Mouse (Mus musculus) hematopoietic stem cell, adult 5-6 weeks (primary cell): Measurements from ENCODE around the gene Sec16a. TPM values are rescaled to one million over a fixed set of nuclear protein-coding genes. Genes with fewer than 3 reads are reported as not detected.

Source experiments
- ATAC-seq, 2 experiments: fragments of 125-278 bp in 1 of 2; replicated peaks in 1 of 2; 2 replicates each; pipeline ENCODE4 v1.8.0; 2016 to 2017; ENCODE audit warnings: inconsistent platforms in 2 of 2, mild to moderate bottlenecking in 2 of 2, moderate number of reproducible peaks in 2 of 2, low read depth in 1 of 2, moderate TSS enrichment in 1 of 2; ENCODE audit not compliant: low FRiP score in 2 of 2, poor library complexity in 2 of 2, severe bottlenecking in 2 of 2, insufficient read depth in 1 of 2, low TSS enrichment in 1 of 2
- total RNA-seq: library from RNA; stranded (forward); fragments of 172-1452, 232-1000 nt; gene quantifications from 2 replicates; pipeline ENCODE4 v1.2.3, GENCODE M21; 2017

The Sec16a gene
- total RNA-seq, 1 experiment from 2014 or later: 30.8 TPM

DNA sequence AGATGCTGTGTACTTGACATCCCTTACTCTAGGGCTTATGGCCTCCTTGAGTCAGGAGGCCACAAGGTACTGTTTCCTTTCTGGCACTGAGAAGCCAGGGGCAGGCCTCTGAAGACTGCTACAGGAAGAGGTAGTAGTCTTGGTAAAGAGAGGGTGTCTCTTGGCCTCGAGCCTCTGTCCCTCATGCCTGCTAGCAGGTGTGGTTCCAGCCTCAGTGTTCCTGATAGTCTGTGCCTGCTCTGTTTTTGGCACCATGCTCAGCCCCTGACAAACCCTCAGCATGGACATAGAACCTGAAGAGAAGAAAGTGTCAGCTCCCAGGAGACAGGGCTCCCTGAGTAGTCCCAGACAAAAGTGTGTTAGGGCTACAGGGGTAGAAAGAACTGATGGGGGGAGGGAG, 2.4 kb upstream of the Sec16a start:
- no peak for ATAC-seq

DNA sequence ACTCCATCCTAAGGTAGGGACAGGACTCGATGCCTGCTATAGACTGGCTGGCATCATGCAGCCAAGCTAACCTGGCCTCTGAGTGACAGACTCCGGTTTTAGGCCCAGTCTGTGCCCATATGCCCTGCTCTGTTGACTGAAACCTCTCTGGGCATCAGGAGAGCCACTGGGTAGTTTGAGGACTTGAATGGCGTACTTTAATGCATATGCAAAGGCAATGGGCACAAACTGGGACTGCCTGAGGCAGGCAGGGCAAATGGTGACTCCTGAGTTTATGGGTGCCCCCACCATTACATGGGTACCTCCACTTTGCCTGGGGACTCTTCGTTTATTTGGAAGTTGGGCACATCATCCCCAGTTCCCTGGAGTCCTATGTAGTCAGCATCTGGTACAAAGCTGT, 1.7 kb upstream of the Sec16a start:
- no peak for ATAC-seq

DNA sequence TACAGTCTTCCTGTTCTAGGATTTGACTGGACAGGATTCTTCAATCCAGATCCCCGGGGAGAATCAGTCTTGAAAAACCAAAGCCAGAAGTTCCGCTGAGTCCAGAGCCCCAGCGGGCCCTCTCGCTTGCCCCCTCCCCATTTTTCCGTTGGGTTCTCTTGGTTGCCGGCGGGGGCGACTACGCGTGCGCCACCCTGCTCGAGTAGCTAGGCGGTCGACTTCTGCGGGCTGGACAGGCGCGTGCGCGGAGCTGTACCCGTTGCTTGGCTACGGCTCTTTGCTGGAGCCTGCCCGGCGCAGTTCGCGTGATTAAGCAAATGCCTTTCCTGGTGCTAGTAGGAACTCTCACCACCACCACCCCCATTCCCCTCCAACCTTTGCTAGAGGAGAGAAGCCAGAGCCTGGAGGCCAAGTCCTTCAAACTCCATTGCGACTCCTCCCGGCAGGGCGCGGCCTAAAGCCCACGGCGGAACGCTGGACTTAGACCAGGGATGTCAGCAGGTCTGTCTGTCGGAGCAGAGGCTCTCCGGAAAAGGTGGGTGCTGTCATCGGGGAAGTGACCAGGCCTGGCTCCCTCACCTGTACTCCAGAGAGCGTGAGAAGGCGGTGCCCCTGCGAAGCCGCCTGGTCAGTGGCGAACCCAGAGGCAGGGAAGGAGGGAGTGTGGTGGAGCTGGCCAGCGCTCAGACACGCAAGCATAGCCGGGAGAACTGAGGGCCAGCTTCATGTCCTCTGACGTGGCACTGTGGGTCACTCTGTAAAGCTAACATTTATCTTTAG, 840 bp upstream of the Sec16a start:
- peak; percentile 75 to 77 for ATAC-seq

DNA sequence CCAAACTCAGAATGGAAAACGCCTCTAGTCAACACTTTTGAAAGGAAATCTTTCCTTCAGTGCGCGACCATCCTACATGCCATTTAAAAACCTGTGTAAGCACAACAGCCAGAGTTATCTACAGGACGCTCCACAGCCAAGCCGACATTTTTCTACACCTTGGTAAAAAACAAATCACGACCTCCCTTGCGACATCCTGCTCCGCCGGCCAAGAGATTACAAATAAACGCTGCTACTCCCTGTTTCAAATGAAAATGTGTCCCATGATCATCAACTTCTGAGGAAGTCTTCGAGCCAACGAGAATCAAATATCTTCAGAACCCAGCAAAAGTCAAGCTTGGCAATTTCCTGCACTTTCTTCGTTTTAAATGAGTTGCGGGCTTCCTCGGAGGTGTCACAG, 648 bp downstream of the Sec16a start:
- ATAC-seq: no peak

DNA sequence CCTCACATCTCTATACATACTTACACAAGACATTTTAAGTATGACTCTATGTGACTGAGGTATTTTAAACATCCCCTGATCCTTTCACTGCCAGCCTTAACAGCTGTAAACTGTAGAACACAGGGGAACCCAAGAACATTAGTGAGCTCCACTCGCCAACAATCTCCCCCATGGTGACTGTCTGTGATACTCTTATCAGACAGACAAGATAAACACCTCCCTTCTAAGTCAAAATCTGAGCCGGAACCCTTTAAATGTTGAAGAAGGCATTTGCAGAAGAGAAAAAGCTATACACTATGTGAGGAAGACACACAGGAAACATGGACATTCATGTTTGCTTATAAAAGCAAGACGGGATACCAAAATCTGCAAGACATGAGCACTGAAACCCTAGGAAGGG, 1.1 kb downstream of the Sec16a start:
- no peak for ATAC-seq

DNA sequence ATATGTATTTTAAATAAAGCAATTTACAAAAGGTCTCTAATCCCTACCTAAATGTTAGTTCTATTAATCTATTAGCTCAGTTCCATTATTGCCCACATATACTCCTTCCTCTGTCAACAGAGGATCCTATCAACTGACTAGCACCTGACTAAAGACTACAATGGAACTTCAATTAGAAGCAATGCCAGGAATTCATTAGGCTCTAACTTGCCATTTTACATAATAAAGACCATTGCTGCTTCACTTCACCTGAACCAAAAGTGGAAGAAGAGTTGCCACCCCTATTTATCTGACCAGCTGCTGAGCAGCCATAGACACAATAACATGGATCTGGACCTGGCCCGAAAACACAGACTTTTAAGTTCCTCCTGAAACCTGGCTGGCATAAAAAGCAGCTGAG, 2.2 kb downstream of the Sec16a start:
- no peak for ATAC-seq

DNA sequence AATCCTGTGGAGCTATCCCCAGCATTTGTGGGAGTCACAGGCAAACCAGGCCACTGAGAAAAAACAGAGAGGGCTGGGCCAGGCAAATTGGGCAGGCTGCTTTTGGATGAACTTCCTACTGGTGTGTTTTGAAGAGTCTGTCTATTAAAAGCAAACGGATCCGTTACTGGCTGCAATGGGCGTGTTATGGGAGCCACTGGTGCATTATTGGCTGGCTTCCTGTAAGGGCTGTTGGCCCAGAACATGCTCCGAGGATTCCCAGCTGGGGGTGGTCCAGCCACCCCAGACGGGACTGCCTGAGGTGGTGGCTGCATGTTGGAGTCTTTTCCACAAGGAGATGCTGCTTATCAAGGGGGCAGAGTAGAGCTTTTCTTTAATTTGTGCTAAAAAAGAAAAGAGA, 3.3 kb downstream of the Sec16a start:
- ATAC-seq: no peak

DNA sequence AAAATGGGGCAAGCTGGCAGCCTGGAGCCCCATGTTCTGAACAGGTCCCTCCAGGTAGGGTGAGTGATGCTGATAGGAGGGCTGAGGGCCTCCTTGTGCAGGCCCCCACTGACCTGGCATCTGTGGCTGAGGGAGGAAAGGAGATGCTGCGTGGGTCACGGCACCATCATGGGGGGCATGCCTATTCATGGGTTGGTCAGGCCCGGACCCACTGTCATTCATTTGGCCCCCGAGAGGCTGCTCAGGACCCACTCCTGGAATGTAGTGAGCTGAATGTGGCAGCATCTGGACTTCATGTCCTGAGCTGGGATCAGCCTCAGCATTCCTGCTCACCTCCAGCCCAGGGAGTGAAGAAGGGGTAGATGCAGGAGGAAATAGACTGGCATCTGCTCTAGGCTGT, 3.8 kb downstream of the Sec16a start:
- no peak for ATAC-seq

DNA sequence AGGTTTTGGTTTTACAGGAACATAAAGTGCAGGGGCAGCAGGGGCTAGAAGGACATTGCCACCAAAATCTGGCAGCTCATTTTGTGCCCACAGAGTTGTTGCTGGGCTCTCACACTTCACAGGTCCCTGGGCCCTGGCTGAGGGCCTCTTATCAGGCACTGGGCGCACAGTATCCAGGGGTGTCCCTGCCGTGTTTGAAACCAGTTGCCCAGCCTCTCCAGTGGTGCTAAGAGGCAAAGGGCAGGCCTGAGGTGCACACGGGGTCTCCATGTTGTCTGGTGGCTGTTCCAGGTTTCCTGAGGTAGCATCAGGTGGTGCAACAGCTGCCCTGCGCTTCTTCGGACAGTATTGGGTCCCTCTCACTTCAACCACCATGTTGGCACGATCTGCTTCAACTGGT, 5.3 kb downstream of the Sec16a start:
- no peak for ATAC-seq

DNA sequence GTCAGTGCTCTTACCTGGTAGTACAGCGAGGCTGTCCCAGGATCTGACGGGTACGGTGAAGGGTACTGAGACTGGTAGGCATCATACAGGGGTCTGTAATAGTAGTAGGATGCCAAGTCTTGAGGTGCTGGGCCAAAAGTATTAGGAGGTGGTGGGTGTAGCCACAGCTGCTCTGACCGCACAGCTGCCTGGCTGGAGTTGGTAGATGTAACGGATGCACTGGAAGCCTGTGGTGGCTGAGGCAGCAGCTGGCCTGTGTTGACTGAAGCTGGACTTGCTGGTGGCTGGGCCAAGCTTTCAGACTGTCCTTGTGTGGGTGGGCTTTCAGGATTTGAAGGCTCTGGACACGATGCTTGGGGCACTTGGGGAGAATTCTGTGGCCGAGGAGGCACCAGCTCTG, 6.6 kb downstream of the Sec16a start:
- ATAC-seq: no peak

DNA sequence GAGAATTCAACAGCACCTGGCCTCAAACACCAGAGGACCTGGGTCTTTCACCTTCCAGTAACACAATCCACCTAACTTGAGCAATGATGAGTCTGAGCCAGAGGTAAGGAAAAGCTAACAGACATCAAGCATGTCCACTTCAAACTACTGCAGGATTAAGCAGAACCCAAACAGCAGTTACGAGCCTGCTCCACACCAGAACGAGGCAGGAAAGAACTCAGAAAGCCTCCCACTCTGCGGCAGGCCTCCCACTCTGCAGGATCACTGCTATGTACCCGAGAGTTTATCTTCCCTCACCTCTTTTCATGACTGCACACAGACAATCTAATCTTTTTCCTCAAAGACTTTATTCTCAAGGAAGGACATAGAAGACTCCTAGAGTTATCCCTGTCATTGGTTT, 7.8 kb downstream of the Sec16a start:
- ATAC-seq: no peak

DNA sequence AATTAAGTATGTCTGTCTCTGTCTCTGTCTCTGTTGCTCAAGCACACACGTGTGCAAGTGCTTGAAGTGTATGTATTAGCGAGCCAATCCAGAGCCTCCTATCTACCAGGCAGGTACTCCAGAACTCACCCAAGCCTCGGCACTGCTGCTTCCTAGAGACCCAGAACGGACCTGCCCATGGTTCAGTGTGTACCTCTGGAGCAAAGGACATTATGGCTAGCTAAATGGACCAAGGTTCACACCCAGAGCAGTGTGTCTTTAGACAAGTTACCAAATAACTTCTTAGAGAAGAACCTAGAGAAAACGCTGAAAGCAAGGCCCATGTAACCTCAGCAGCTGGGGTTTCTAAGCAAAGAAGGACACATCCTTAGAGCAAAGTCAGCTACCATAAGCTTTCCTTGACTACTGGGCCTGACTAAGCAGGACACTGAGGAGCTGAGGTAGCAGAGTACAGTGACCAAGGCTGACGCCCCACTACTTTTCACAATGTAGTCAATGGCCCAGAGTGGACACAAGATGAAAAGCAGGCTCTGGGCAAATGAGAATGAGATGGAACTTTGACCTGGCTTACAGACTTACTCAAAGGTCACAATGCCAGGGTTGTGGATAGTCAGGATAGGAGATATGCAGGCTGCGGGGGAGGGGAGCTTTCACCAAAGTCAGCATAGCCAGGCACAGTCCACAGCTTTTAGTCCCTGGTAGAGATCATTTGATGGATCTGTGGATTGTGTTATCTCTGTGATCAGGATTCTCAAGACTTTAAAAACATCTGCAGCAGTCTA, 10.0 kb downstream of the Sec16a start:
- no peak for ATAC-seq

DNA sequence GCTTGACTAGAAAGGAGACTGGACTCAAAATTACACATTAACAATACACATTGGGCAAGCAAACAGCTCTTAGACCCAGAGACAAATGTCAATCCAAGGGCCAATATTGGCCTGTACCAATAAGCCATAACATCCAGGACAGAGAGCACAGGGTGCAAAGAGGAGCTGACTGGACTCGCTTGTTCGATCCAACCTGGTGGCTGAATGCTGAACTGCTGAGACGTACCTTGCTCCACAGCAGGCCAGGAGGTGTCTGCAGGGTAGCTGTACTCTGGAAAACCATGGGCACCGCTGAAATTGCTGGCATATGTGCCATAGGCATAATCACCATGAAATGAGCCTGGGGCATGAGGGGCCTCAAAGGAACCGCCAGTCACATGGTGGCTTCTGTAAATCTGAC, 15.2 kb downstream of the Sec16a start:
- ATAC-seq: no peak

DNA sequence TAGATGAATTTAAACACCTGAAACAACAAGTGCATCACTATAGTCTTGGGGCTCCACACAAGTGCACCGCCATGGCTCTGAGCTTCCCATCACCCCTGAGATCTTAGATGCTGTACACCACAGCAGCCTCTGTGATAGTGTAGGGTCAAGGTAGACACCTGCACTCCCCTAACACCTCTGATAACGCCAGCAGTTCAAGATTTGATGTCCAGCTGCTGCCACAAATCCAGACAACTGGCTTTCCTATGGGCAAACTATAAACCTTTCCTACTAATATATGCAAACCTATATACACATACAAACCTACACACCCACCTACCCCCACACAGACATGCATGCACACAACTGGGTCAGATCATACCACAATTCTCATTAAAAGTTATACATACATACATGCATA, 20.5 kb downstream of the Sec16a start:
- no peak for ATAC-seq

DNA sequence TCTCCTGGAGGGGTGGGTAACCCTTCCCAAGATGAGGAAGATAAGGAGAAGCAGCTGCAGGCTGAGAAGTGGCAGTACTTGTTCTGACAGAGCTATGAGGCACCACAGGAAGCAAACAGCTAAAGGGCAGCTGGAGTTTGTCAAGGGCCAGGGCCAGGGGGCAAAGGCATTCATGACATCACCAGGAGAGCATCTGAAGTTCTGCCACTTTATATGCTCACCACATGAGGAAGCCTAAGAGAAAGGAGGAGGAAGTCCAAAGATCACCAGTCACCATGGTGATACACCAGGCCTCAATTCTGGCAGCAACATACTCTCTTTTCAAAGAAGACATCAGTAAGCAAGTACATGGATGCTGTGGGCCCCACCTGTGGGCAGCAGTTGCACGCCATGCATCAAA, 21.9 kb downstream of the Sec16a start:
- no peak; a peak in 1 of 4 replicates for ATAC-seq

DNA sequence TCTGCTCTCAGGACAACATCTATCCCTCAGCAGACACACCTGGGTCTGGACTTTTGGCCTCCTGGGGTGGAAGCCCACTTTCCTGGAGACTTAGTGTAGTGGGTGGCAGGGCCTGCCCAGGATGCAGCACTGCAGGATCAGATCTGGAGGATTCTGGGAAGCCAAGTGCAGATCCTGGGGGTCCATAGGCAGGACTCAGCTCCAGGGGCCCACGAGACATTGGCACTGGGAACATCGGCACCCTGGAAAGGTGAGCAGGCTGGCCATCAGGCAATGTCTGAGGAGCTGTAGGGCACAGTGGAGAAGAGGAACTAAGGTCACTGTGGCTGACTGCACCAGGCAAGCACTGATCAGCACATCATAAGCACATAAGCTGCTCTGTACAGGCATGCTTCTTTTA, 23.0 kb downstream of the Sec16a start:
- ATAC-seq: no peak

DNA sequence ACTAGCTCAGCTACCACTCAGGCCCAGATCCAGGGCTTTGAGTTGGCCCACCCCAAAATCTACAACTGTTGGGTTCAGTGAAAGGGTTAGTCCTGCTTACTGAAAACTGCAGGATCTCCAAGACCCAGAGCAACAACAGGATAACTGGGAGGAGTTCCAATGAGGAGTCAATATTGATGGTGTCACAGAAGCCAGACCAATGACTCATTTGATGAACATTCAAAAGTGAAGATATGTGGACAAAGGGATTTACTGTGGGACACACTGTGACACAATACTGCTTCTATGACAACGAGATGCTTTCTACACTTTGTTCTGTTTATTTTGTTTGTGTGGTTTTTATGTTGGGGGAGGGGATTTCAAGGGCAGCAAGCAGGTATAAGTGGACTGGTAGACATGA, 26.9 kb downstream of the Sec16a start:
- ATAC-seq: no peak

DNA sequence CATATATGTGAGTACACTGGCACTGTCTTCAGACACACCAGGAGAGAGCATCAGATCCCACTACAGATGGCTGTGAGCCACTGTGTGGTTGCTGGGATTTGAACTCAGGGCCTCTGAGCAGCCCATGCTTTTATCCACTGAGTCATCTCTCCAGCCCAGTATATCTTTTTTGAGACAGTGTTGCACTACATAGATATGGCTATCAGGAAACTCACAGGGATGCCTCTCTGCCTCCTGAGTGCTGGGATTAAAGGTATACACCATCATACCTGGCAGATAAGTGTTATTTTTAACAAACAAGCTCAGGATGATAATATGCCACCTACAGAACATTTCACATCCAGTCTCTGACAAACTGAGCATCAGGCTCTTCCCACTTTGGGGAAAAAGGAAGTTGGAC, 27.9 kb downstream of the Sec16a start:
- no peak for ATAC-seq

DNA sequence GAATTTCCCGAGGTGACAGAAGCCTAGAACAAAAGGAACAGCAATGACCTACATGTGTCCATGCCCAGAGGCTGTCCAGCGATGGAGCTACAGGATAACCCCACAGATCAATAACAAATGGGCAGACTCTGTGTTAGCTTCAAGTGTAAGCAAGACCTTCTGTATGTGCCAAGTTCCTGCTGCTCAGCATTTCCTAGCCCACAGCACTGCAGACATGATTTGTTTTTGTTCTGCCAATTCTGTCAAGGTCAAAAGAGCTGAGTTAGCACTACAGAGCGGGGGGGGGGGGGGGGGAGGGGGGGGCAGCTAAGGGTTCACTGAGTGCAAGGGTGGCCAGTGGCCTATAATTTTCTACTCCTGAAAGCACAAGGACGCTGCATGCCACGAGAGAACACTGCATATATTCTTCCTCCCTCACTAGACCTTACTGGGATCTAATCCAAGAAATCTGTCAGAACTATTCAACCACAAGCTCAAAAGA, 34.0 kb downstream of the Sec16a start:
- no peak for ATAC-seq
